Mouse (Mus musculus) right cerebral cortex, postnatal 25 days (tissue): ENCODE results near the gene Tuba8.

Experiments
- DNase-seq: peaks from one replicate; pipeline ENCODE4 v3.0.0; 2022

Gene Tuba8

DNA sequence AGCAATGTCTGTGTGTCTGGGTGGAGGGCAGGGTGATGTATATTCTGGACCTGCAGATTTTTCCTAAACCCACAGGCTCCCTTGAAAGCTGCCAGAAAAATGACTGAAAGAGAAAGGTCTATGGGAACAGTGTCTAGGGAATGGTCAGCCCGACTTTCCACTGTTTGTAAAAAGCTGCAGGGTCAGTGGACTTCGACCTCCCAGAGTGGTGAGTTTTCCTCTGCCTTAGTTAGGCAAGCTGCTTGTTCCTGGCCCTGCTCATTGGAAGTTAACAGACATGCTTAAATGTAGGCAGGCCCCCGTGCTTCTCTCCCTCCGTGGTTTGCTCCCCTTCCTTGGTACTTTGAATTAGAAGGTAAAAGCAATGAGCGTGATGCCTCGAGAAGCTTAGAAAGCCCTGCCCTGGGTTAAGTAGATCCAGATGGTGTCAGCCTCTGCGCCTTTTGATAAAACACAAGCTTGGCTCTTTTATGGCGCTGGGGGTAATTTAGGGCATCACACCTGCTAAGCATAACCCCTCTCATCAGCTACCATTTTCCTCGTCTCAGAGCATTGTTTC is 12.6 kb upstream of the Tuba8 start:
- DNase-seq: no peak

DNA sequence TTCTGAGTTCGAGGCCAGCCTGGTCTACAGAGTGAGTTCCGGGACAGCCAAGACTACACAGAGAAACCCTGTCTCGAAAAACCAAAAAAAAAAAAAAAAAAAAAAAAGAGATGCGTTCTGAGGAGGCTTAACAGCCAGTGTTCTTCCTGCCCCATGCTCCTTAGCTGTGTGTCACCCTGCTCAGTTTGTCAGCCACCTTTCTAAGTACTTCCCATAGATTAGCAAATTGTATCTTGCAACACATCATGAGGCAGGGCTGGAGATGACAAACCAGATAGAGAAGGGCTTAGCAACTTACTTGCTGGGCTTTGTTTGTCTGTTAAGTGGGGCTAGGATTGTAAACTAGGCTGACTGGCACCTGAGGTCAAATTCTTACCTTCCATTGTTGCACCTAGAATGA is 10.0 kb upstream of the Tuba8 start:
- no peak for DNase-seq

DNA sequence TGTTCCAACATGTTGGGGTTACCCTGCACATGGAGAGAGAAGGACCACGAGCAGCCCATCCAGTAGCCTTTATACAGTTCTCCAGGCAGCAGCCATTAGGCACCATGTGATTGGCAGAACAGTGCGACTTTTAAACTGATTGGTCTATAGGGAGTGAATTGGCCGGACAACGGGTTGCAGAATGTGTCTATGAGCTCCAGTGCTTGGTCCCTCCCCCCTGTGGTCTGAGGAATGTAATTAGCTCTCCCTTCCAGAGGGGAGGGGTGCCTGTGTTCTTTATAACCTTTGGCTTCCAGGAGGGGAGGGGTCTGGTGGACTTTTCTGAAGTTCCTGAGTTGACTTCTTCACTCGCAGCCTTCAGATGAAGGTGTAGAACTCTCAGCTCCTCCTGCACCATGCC is 8.5 kb upstream of the Tuba8 start:
- DNase-seq: no peak

DNA sequence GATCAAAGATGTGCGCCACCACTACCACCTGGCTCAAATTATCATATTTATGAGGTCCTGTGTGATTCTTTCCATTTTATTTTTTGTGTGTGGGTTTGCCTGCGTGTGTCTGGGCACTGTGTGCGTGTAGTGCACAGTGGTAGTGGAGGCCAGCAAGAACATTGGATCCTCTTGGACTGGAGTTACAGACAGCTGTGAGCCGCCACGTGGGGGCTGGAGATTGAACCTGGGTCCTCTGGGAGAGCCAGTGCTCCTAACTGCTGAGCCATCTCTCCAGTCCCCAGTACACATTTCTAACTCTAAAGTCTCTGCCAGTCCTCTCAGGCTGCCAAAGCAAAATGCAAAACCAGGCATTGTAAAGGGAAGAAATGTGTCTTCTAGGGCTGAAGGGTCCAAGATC is 4.0 kb upstream of the Tuba8 start:
- DNase-seq: no peak

DNA sequence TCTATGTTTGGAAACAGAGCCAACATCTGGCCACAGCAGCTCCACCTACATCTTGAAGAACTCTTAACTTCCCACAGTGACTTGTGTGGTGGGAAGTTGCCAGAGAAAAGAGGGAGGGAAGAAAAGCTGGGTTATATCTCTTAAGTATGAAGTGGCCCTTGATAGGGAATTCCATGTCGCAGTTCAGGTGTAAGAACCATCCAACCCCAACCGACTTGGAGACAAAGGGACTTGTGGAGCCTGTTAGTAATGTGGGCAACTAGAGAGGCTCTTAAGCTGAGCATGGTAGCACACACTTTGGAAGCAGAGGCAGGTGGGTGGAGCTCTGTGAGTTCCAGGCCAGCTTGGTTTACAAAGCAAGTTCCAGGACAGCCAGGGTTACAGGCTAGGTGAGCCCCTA is 912 bp upstream of the Tuba8 start:
- no peak for DNase-seq

DNA sequence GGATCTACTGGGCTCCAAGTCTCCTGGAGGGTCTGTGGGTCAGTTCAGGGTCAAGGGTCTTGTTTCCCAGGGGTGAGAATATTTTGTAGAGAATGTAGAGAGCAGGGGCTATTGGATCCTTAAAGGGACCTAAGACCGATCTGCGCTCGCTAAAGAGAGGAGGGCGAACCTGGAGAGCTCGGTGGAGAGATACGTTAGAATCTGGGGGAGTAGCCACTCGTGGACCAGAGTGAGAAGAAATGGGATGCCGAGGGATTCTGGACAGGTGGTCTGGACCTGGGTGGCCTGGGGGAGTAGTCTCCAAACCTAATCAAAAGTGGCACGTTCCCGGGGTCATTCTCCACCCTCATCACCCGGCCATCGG is 412 bp downstream of the Tuba8 start:
- no peak for DNase-seq

DNA sequence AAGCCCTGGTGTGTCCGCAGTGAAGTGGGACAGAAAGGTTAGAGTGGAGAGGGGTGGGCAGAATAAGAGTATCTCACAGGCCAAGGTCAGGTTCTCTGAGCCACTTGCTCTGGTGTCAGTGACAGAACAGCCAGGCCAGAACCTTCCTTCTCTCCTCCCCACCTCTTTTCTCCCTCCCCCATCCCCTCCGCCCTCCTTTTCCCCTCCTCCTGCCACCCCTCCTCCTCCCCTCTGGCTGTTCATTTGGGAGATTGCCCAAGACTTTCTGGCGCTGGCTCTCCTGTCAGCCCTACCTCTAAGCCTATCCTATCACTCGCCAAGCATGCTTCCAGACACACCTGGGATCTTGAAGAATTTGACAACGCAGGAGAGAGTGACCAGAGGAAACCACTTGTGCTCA is 1.2 kb downstream of the Tuba8 start:
- no peak for DNase-seq

DNA sequence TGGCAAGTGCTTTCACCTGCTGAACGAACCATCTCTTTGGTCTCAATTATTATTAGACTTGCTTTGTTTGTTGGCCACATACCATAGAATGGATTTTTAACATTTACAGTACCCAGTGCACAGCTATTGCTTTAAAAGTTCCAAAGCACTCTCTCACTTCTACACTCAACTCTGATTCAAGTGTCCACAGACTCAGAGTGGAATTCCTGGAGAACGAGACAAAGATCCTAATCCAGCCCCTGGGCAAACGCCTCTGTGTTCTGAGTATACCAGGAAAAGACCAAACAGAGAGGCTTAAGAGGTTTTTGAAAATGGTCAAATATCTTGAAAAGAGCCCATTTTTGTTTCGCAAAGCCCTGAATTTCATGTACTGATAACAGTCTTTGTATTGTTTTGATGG is 2.5 kb downstream of the Tuba8 start:
- no peak for DNase-seq

DNA sequence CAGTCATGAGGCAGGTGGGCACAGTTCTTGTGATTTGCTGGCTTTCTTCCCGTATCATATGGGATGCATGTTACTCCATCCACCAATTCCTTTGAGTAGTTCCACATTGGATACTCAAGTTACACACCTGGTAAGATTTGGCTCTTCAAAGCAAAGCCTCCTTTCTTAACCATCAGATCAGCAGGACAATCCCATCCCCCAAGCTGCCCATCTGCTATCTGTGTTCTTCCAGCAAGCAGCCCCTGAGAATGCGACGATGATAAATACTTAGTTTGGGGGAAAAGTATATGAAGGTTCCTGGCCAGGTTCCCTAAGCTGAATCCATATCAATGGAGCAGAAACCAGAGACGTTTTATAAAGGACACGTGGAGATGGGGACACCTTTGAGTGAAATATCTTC is 3.7 kb downstream of the Tuba8 start:
- no peak for DNase-seq

DNA sequence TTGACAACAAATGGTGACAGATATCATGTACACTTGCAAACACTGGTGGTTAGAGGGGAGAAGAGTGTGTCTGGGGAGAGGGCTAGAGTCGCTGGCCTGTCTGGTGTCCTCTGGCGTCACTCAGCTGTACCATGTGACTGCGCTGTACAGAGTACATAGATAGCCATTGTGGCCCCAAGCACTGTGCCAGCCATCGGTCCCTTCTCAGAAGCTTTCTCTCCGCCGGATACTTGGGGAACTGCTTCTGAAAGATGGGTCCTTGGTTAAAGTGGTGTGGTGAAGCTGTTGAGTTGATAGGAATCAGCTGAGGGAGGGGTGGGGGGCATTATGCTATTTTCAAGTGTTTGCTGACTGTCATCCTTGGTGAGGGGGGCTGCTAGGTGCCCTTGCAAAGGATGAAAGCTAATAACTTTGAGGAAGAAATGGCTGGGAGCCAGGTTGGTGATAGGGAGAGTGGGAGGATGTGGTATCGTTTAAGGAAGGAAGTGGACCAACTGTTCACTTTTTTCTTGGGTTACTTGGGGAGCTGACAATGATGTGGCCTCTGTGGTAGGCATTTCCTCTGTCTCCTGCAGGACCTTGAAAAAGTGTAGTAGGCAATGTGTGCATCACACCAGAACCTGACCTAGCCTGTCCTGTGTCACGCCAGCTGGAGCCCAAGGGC is 4.3 kb downstream of the Tuba8 start:
- no peak for DNase-seq

DNA sequence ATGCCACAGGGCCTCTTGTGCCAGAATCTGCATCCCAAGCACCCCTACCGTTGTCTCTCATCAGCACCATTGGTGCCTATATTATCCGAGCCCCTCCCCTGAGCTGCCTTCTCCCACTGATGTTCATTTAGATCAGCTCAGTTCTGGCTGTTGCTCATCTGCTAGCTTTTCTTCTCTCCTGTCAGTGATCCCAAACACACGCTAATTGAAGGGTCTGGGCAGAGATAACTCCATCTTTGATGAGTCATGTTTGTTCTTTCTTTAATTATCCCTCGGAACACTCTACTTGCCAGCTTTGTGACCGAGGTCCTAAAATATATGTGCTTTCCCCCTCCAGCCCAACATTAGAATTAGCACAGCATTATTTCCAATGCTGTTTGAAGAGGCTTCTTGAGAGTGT is 4.8 kb downstream of the Tuba8 start:
- DNase-seq: no peak

DNA sequence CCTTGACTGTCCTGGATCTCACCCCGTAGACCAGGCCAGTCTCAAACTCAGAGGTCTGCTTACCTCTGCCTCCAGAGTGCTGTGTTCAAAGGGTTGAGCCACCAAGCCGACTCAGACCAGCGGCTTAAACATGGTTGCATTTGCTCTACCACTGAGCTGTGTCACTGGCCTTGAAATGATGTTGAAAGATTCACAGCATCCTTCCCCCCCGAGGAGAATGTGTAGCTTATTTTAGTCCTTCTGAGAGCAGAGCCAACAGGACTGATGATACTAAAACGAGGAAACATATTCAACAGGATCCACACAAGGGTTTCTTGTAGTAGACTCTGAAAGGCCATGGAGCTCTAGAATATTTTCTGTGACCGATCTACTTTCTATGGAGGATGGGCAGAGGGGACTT is 5.4 kb downstream of the Tuba8 start:
- DNase-seq: no peak

DNA sequence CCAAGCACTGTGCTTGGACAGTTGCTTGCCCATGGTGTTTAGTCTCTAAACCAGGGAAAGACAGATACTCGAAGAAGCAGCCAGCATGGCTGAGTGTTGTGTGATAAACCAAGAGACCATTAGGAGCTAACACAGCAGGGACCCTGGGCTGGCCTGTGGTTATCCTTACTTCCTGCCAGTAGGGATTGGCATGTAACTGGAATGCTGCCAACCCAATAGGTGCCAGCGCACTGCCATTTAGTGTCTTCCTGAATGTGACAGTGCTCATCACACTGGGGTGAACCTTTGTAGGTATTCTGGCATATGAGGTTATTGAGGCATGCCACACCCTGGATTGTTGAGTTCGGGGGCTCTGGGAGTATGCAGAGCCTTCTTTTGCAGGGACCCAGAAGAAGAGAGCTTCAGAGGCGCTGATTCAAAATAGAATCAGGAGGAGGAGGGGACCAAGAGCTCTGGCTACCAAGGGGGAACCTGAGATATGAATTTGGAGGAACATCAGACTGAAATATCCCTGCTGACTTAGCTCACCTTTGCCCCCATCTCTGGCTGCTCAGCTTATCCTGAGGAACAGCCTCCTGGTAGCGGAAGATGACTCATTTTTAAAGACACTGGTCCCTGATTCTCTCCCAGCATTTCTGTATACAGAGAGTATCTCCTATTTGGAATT is 6.2 kb downstream of the Tuba8 start:
- no peak for DNase-seq

DNA sequence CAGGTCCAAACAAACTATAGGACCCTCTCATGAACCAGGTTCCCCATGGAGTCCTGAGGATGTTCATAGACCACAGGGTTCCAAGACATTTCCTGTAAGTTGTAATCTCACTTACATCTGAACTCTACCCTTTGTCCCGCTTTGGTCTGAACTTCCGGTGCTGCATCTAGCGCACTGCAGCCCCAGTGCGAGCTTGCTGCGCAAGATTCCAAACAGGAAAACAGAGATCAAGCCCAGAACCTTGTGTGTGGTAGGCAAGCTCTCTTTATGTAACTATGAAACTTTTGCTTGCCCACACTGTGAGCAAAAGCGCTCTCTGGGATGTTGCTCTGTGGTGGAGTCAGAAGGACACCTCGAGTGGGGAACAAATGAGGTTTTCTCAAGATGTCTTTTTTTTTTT is 7.5 kb downstream of the Tuba8 start:
- DNase-seq: no peak

DNA sequence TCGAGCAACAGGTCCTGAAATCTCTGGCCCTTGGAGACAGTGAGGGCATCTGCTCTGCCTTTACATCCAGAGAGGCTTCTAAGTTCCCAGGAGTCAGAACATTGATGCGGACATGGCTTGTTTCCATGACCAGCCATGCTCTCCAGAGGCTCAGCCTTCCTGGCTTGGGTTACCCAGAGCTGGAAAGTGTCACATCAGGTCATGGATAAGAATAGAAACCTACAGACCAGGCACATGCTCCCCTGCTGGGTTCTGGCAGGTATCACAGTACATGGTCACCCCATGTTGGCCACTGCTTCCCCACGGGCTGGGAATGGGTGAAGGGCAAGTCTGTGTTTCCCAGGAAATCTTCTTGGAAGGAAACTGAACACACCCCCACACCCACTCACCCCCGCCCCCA is 8.9 kb downstream of the Tuba8 start:
- no peak for DNase-seq

DNA sequence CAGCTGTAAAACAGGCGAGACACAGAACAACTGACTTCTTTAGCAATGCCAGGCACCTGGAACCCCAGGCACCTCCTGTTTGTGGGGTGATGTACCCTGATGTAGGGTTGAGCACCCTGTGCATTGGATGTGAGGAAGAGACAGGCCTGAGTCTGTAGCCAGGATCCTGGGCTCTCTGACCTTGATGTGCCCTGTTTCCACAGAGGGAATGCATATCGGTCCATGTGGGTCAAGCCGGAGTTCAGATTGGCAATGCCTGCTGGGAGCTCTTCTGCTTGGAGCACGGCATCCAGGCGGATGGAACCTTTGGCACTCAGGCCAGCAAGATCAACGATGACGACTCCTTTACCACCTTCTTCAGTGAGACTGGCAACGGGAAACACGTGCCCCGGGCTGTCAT is 9.7 kb downstream of the Tuba8 start:
- no peak for DNase-seq

DNA sequence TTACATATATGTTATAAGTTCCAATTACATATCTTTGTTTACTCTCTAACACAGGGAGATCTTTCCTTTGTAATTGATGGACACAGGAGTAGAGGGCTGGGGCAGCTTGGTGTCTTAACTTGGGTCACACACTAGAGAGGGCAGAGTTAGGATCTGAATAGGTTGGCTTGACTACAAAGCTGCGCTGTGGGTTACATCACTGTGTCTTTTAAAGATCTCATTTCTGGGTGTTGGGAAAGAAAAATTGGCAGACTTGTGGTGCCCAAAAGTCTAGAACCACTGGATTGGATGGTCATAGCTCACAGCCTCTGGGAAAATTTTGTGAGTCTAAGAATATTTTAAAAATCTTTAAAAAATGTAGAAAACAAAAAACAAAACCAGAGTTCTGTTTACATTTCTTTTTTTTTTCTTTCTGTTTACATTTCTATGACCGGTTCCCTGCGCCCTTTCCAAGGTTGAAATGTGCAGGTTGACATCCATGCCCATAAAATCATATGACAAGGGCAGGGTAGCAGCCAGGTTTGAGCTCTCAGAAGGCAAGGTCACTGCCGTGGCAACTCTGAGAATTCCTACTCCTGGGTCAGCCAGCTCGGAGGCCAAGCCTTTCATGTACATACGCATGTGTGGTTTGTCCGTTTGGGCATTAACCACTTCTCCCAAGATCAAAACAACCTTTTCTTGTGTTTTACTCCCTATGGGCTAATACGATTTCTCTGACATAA is 11.5 kb downstream of the Tuba8 start:
- DNase-seq: no peak

DNA sequence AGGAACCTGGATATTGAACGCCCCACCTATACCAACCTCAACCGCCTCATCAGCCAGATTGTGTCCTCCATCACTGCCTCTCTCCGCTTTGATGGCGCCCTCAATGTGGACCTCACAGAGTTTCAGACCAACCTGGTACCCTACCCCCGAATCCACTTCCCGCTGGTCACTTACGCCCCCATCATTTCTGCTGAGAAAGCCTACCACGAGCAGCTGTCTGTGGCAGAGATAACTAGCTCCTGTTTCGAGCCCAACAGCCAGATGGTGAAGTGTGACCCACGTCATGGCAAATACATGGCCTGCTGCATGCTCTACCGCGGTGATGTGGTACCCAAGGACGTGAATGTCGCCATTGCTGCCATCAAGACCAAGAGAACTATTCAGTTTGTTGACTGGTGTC is 12.5 kb downstream of the Tuba8 start:
- DNase-seq: no peak

DNA sequence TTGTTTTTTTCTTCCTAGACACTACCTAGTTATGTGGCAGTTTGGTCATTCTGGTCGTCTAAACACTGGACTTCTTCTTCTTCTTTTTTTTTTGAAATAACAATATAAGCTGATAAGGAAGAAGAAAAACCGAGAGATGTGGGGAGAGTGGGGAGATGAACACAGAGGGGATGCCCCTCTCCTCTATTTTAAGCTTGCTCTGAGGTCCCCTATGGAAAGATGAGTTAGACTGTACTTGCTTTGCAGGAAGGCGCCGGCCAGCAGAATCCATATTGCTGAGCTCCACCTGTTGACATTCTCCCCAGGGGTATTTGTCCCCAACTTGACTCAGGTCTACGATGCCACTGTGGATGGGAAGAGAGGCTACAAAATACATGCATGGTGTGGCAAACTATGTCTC is 13.6 kb downstream of the Tuba8 start:
- no peak for DNase-seq

DNA sequence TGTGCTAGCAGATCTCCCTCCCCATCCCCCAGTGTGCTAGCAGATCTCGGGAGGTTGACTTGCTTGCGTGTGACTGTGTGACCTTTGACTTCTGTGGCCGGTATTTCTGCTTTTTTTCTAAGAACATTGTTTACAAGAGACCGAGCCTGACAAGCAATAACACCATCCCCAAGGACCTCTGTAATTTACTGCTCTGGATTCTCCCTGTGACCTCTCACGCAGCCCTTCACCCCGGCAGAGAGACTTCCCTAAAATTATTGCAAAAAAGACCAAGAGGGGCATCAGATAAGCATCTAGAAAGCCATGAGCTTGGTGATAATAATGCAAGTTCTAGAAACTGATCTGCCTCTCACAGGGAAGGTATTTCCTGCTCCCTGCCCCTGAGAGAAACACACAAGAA is 14.5 kb downstream of the Tuba8 start:
- DNase-seq: no peak

DNA sequence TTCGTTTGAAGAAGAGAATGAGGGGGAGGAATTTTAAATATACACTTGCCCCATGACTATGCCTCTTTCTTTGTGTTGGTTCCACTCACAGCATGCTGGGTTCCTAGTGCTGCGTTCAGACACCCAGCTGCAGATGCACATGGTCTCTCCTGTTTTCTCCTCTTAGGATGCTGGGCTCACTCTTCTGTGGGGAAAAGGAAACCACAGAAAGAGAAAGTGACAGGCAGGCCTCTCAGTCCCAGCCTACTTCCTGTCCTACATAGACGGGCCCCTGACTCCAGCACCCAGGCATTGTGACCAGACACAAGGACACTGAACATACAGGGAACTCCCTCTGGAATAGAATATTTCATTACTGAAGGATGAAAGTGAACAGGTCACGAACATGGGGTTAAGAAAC is 15.5 kb downstream of the Tuba8 start:
- DNase-seq: no peak

DNA sequence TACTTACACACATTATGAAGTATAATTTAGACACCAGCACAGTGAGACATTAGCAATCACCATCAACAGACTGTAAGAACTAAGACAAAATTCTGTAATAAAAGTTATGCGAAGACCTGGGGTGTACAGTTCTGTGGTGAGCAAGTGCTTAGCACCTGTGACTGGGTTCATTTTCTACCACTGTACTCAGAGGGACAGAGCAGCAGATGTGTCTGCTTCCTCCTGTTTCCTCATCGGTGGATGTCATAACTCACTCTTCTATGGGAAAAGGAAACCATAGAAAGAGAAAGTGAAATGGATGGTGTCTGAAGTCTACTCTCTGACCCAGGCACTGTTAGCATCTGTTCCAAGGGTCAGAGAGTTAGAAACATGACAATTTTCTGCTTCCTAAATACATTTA is 16.2 kb downstream of the Tuba8 start:
- DNase-seq: no peak

DNA sequence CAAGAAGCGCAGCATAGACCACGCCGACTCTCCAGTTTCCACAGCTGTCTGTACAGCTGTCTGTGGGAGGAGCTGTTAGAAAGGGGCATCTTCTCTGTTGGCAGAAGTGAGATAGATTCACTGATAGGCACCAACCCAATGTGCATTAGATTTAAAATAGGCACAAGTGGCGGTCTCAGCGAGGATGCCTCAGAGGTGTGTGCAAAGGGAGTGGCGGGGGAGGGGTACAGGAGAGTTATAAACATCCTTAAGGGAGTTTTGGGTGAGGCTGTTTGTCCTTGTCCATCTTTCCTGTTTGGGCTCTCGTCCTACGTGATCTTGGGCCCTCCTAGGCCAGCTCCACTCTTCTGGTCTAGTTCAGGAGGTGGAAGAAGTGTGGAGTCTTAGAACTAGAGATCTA is 17.9 kb downstream of the Tuba8 start:
- DNase-seq: no peak

DNA sequence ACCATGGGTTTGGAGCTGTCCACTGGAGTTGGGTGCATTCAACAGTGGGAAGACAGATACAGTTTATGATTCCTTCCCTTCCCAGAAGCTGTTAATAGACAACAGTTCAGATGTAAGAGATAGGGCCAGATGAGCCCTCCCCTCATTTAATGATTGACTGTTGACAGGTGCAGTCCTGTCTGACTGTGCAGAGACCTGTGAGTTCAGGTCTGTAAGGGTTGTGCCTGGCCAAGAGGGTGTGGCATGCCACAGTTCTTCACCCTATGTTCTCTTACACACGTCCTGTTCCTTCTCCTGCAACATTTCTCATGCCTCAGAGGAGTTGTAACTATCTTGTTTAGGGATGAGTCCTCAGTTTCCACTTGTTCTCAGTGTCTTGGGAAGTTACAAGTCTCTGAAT is 22.2 kb downstream of the Tuba8 start:
- DNase-seq: no peak
